Mouse (Mus musculus) kidney, postnatal 14 days (tissue): ENCODE measurements around the gene Retreg1.

Experiments
- DNase-seq: peaks from one replicate; pipeline ENCODE4 v3.0.0; 2022; ENCODE audit warnings: mixed read lengths

Gene Retreg1

DNA sequence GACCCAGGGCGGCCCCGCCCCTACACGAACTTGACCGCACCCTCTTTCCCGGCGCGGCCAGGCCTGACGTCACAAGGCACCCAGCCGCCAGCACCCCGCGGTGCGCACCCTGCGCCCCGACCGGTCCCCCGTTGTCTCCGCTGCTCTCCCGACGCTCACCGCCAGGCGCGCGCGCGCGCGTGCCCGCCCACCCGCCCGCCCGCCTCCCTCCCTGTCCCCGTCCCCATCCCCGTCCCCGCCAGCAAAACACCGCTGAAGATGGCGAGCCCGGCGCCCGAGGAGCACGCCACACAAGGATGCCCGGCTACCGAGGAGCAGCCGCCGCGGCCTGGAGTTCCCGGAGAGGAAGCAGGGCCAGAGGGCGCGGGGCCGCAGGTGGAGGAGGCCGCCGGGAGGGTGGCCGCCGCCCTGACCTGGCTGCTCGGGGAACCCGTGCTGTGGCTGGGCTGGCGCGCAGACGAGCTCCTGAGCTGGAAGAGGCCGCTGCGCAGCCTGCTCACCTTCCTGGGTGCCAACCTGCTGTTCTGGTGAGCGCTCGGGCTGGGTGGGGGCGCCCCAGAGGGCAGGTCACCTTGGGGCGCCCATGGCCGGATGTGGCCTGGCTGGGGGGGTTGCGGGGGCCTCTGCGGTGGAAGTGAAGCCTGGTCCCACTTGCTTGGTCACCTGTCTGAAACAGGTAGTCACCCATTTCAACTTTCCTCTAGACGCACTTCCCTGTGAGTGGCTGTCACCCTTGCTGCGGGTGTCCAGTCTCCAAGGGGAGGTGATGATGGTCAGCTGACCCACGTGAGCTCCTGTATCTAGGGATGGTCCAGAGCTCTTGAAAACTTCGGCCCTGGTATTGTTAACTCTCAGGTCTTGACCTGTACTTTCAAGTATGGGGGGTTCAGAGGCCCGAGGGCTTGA is at the start of gene Retreg1:
TSS of gene Retreg1 (plus strand) at position 95 of the 906 bp plus-strand sequence.
- DNase-seq = peak; percentile 91

DNA sequence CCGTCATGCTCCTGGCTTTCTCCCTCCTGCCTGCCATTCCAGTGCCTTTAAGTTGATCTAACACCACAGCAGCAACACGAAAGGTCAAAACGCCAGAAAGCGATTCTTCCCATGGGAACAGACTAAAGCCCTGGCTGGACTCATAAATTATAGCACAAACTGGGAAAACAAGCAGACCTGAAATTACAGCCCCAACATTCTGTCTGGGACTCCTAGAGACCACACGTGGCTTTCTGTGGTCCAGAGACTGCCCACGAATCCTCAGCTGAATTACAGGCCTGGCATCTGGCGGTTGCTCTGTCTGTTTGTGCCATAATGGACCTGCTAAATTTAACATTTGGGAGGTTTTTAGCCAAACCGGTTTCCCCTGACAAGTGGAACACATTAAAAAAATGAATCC is 48.9 kb upstream of the Retreg1 start:
- no peak for DNase-seq

DNA sequence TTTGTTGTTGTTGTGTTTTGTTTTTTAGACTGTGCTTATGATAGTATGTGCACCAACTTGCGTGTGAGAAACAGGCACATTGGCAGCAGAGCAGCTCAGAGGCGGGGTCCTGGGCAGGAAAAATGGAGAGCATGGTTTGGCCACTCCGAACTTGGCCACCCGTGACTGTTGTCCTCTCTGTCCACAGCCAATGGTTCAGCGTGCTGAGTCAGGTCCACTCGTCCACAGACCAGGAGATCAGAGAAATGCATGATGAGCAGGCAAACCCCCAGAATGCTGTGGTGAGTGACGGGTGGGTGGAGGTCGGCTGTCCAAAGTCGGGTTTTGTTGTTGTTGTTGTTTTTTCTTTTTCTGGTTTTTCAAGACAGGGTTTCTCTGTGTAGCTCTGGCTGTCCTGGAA is 47.5 kb upstream of the Retreg1 start:
- no peak for DNase-seq

DNA sequence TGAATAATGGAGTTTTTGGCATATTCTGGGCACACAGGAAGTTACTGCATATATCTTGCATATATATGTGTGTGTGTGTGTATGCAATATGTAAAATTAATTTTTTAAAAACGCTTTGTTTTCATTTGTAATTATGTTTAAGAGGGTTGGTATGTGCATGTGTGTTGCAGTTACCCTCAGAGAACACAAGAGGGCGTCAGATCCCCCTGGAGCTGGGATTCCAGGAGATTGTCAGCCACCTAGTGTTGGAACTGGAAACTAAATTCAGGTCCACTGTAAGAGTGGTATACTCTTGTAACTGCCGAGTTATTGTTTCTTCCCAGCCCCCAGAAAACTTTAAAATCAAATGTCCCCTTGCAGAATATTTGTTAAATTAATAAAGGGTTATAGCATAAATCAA is 46.6 kb upstream of the Retreg1 start:
- DNase-seq = peak; percentile 55

- DNase-seq = no peak
Measured at GRCm38 (mm10) chr15:25797179-25797578, 45.8 kb upstream of the Retreg1 start.

- DNase-seq = no peak
Measured at GRCm38 (mm10) chr15:25797888-25798287, 45.1 kb upstream of the Retreg1 start.

DNA sequence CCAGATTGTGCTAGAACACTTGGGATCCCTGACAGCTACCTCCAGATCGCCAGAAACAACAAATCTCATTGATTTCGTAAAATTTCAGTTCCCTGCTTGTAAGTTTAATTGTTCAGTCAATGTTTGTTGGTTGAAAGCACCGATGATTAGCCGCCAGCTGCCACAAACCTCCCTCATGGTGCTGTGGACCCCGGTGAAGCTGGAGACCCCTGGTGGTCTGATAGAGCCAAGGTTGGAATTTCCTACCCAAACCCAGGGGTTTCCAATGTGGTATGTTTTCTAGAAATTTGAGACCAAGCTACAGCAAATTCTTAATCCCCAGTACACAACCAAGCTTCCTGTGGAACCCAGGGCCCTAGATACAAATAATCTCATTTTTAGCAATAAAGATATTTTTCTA is 41.3 kb upstream of the Retreg1 start:
- DNase-seq = no peak

DNA sequence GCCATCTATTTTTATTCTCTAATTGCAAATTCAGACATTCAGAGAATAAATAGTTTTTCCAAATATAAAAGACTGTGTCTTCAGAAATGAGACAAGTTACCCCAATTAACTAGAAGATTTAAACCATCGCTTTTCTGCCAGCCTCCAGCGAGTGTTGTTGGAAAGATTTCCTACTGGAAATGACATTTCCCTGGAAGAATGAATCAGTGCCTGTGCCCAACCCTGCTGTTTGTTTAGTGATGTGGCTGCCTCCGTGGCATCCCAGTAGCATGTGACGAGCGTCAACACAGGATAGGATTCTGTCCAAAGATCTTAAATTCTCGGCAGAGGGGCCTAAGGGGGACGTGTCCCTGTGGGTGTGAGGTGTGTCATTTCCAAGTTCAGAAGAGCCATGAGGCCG is 40.8 kb upstream of the Retreg1 start:
- no peak for DNase-seq

GRCm38 (mm10) chr15:25803111-25803510 is 39.9 kb upstream of the Retreg1 start:
- no peak for DNase-seq

DNA sequence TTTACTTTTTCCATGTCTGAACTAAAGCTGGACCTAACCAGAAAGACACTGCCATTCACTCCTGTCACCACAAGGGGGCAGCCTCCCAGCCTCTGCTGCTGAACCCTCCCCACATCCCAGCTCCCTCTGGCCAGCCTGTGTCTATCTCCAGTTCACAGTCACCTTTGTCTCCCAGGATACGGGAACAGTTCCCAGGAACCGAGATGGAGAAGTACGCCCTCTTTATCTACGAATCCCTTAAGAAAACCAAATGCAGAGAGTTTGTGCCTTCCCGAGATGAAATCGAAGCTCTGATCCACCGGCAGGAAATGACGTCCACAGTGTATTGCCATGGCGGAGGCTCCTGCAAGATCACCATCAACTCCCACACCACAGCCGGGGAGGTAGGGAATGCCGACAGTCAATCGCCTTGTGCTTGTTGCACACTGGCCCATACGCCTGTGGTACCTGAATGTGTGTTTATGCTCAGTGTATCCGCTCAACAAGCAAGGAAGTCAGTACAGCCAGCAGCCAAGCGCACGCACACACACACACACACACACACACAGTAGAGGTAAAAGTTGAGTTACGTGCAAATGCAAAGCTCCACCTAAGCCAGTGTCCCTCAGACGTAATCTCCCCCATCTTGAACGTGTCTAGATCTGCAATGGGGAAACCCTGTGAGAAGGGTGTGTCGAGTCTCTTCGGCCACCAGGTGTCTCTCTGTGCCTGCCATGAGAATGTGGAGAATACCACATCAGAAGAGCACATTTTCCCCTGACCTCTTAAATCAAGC is 37.5 kb upstream of the Retreg1 start:
- DNase-seq = peak; percentile 77

DNA sequence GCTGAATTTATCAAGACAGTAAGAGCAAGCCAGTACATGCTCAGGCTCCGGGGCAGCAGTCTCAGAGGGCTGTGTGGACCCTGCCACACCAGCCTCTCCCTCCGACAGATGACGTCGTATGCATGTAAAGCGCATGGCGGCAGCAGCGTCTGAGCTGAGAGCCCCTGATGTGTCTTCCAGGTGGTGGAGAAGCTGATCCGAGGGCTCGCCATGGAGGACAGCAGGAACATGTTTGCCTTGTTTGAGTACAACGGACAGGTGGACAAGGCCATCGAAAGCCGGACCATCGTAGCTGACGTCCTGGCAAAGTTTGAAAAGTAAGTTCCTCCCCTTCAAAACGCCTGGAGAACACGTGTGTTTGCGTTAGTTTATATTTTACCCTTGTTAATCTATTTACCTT is 36.6 kb upstream of the Retreg1 start:
- DNase-seq = no peak

GRCm38 (mm10) chr15:25806878-25807277 is 36.1 kb upstream of the Retreg1 start:
- no peak for DNase-seq

DNA sequence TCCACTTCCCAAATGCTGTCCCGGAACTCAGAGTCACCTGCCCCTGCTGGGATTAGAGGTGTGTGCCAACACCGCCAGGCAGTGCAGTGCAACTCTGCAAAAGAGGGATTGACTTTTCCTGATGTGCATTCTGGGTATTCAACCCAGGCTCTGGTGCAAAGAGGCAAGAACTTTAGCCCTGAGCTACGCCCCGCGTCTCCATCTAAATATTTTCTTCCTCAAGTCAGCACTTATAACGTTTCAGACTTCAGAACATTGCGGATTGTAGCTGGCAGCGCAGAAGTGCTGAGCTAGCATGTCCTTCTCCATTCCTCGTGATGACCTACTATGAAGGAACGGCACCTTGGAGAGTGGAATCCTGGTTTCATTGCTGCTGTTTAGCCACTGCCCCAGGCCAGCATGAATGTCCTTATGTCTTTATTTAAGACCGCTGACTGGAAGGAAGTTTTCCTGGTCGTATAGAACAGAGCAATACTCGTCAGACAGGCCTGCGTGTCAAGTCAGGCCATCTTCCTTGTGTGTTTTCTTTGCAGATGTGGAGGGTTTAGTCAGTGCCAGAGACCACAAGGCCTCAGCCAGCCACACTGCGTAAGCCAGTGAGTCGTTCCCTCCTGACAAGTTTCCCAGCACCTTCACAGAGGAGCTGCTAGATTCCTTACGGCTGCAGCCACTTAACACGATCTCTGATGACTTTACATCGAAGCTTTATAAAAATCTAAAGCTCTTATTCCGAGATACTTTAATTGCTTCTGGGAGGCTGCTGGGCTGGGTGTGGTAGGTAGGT is 34.1 kb upstream of the Retreg1 start:
- peak; percentile 60 for DNase-seq

- DNase-seq = no peak
Measured at GRCm38 (mm10) chr15:25809669-25810068, 33.3 kb upstream of the Retreg1 start.

- peak; percentile 52 for DNase-seq
Measured at GRCm38 (mm10) chr15:25811834-25812250, 31.1 kb upstream of the Retreg1 start.

- DNase-seq = peak; percentile 47
Measured at GRCm38 (mm10) chr15:25812479-25812878, 30.5 kb upstream of the Retreg1 start.

- DNase-seq = no peak
Measured at GRCm38 (mm10) chr15:25814535-25814934, 28.4 kb upstream of the Retreg1 start.

DNA sequence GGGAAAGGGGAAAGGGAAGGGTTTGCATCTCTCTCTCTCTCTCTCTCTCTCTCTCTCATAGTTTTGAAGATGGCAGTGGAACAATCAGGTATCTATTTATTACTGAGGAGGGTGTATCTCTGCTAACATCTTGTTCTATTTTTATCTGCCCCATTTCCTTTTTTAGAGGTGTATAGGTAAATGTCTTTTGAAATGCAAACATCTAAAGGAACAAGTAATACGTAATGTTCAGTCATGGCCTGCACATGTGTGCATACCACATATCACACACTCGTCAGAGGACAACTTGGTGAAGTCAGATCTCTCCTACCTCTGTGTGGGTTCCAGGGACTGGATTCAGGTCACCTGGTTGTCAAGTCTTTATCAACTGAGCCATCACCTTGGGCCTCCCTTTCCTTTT is 25.8 kb upstream of the Retreg1 start:
- DNase-seq = no peak

GRCm38 (mm10) chr15:25821981-25822380 is 21.0 kb upstream of the Retreg1 start:
- DNase-seq = no peak

- DNase-seq = no peak
Measured at GRCm38 (mm10) chr15:25822656-25823055, 20.3 kb upstream of the Retreg1 start.

DNA sequence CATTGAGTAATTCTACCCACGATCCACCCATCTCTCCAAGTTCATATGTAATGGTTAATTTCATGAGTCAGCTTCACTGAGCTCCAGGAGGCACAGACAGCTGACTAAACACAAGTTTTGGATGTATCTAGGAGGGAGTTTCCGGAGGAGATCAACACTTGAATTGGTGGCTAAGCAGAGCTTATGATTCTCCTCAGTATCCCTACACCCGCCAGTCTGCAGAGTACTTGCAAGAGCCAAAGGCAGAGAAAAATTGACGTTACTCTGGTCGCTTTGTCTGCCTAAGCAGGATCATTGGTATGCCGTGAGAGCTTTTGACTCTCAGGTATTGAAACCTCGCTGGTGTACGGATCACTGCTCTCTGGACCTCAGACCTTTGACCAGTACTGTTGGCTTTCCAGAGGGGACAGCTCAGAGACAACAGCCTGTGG is 16.4 kb upstream of the Retreg1 start:
- DNase-seq = peak; percentile 71

GRCm38 (mm10) chr15:25828464-25828863 is 14.5 kb upstream of the Retreg1 start:
- no peak for DNase-seq

- no peak for DNase-seq
Measured at GRCm38 (mm10) chr15:25830426-25830825, 12.6 kb upstream of the Retreg1 start.
